Mouse (Mus musculus): ENCODE data around the gene Map3k7.
"Not testable (repeated sequence)": the region's sequence is repeated elsewhere in the genome, so short reads cannot be mapped to it uniquely, and the experiment has no call there.

The Map3k7 gene

GRCm38 (mm10) chr4:31993386-31993785 is 29.5 kb downstream of the Map3k7 start:
- DNase-seq (ENCODE audit: low read depth, low spot score) = no peak

- DNase-seq (ENCODE audit: low read depth, low spot score) = no peak
Measured at GRCm38 (mm10) chr4:31993865-31994264, 30.0 kb downstream of the Map3k7 start.

GRCm38 (mm10) chr4:32001498-32001897 is 37.6 kb downstream of the Map3k7 start:
- no peak for DNase-seq (ENCODE audit: low read depth, low spot score)

GRCm38 (mm10) chr4:32004773-32005591 is 41.1 kb downstream of the Map3k7 start:
- DNase-seq (ENCODE audit: low read depth, low spot score) = peak; percentile 78

GRCm38 (mm10) chr4:32007174-32007573 is 43.3 kb downstream of the Map3k7 start:
- no peak for DNase-seq (ENCODE audit: low read depth, low spot score)

GRCm38 (mm10) chr4:32008095-32008494 is 44.2 kb downstream of the Map3k7 start:
- DNase-seq (ENCODE audit: low read depth, low spot score) = no peak

GRCm38 (mm10) chr4:32010808-32011207 is 46.9 kb downstream of the Map3k7 start:
- peak; percentile 66 for DNase-seq (ENCODE audit: low read depth, low spot score)

- DNase-seq (ENCODE audit: low read depth, low spot score) = no peak
Measured at GRCm38 (mm10) chr4:32011218-32011973, 47.5 kb downstream of the Map3k7 start.

- DNase-seq (ENCODE audit: low read depth, low spot score) = no peak
Measured at GRCm38 (mm10) chr4:32021131-32021530, 57.2 kb downstream of the Map3k7 start.

- DNase-seq (ENCODE audit: low read depth, low spot score) = no peak
Measured at GRCm38 (mm10) chr4:32022321-32022720, 58.4 kb downstream of the Map3k7 start.

- not testable (repeated sequence) for DNase-seq (ENCODE audit: low read depth, low spot score)
Measured at GRCm38 (mm10) chr4:32024170-32024569, 60.3 kb downstream of the Map3k7 start.

- no peak for DNase-seq (ENCODE audit: low read depth, low spot score)
Measured at GRCm38 (mm10) chr4:32025105-32025504, 61.2 kb downstream of the Map3k7 start.

- no peak for DNase-seq (ENCODE audit: low read depth, low spot score)
Measured at GRCm38 (mm10) chr4:32027094-32027493, 63.2 kb downstream of the Map3k7 start.

- DNase-seq (ENCODE audit: low read depth, low spot score) = no peak
Measured at GRCm38 (mm10) chr4:32037267-32037666, 73.4 kb downstream of the Map3k7 start.

- no peak for DNase-seq (ENCODE audit: low read depth, low spot score)
Measured at GRCm38 (mm10) chr4:32041741-32042452, 78.0 kb downstream of the Map3k7 start.

- no peak for DNase-seq (ENCODE audit: low read depth, low spot score)
Measured at GRCm38 (mm10) chr4:32045234-32045633, 81.3 kb downstream of the Map3k7 start.

- no peak for DNase-seq (ENCODE audit: low read depth, low spot score)
Measured at GRCm38 (mm10) chr4:32049824-32050223, 85.9 kb downstream of the Map3k7 start.

GRCm38 (mm10) chr4:32053171-32053570 is 89.3 kb downstream of the Map3k7 start:
- no peak for DNase-seq (ENCODE audit: low read depth, low spot score)

GRCm38 (mm10) chr4:32055151-32056052 is 91.5 kb downstream of the Map3k7 start:
- peak; percentile 83 for DNase-seq (ENCODE audit: low read depth, low spot score)

- DNase-seq (ENCODE audit: low read depth, low spot score) = no peak
Measured at GRCm38 (mm10) chr4:32056441-32056840, 92.5 kb downstream of the Map3k7 start.

- peak; percentile 64 for DNase-seq (ENCODE audit: low read depth, low spot score)
Measured at GRCm38 (mm10) chr4:32057102-32057501, 93.2 kb downstream of the Map3k7 start.
